Mouse (Mus musculus) cerebellum, adult 2 months (tissue): ENCODE measurements at regions not wholly inside any gene's neighbourhood (a gene's known extent, or its start where the extent isn't known, plus 50 kb on each side); places are given as distances from the start of the nearest gene placed in this dataset.
"Not testable (repeated sequence)": the region's sequence is repeated elsewhere in the genome, so short reads cannot be mapped to it uniquely, and the experiment has no call there.

ENCODE experiments used
- DNase-seq, 2 experiments: peaks; one replicate each; pipeline ENCODE4 v3.0.0; 2021
- H3K27ac ChIP-seq: fragments of 200-500 bp; 2 replicates; pipeline ENCODE4 v1.5.1; 2012; ENCODE audit warnings: low read length, control low read depth, inconsistent platforms; ENCODE audit not compliant: insufficient read depth
- H3K27me3 ChIP-seq: fragments of 200-500 bp; 2 replicates; pipeline ENCODE4 v1.6.1; 2012; ENCODE audit warnings: inconsistent platforms, mild to moderate bottlenecking, low read length, moderate library complexity; ENCODE audit not compliant: control insufficient read depth, insufficient read depth
- H3K4me1 ChIP-seq: fragments of 200-500 bp; 2 replicates; pipeline ENCODE4 v1.6.1; 2011; ENCODE audit warnings: low read length; ENCODE audit not compliant: control insufficient read depth, insufficient read depth
- H3K4me3 ChIP-seq: fragments of 200-500 bp; replicated peaks from 2 replicates; pipeline ENCODE3; 2011; ENCODE audit warnings: mild to moderate bottlenecking, low read depth, low read length, control low read depth; ENCODE audit not compliant: insufficient read depth
- CTCF ChIP-seq: fragments of 200-500 bp; IDR thresholded peaks from 2 replicates; pipeline ENCODE4 v1.5.1; 2011; ENCODE audit warnings: low read depth, mild to moderate bottlenecking, control low read depth, low read length, moderate library complexity, borderline replicate concordance; ENCODE audit not compliant: insufficient read depth
- POLR2A ChIP-seq: fragments of 200-500 bp; IDR thresholded peaks from 2 replicates; pipeline ENCODE4 v1.6.1; 2011; ENCODE audit warnings: low read length, control low read depth, borderline replicate concordance; ENCODE audit not compliant: insufficient read depth
- WGBS: fragments of 180-500 bp; shearing (Covaris S2); methylation state at CpG from one replicate; pipeline ENCODE4 v1.1.7; 2018; 5-methylcytosine and 5-hydroxymethylcytosine counted together

GRCm38 (mm10) chrX:64940677-64941446, 106.6 kb upstream of the Ctag2 start:
- H3K4me1 ChIP-seq, result no peaks in the 10 kb centered on the region
- DNase-seq, result peak in 1 of 2 experiments; percentile 34
- no peaks in the 10 kb centered on the region for H3K27me3 ChIP-seq
- no peak overlapping the region for H3K4me3 ChIP-seq
- TF ChIP-seq POLR2A (no peak), CTCF (no peak)
- no peak overlapping the region for H3K27ac ChIP-seq
- WGBS, result 50% methylated on average over 1 of the region's 1 CpGs

- 65% methylated on average over 3 of the region's 3 CpGs for WGBS
- not testable (repeated sequence) for H3K4me3 ChIP-seq, DNase-seq, H3K27ac ChIP-seq, H3K4me1 ChIP-seq, H3K27me3 ChIP-seq
Measured at GRCm38 (mm10) chrX:64978916-64979315, 68.5 kb upstream of the Ctag2 start.
